Mouse (Mus musculus) kidney, postnatal 0 days (tissue): ENCODE results near the gene Mfsd11. TPM values are rescaled to one million over a fixed set of nuclear protein-coding genes. Genes with fewer than 3 reads are reported as not detected.
A peak's percentile ranks its signal among the peaks of the same experiment; 100 is the strongest.

Experiments
- ATAC-seq: fragments of 200-750 bp; cut with Nextera tagmentation; replicated peaks from 2 replicates; pipeline ENCODE4 v1.8.0; 2017; ENCODE audit warnings: low read depth, moderate number of reproducible peaks, moderate TSS enrichment, moderate library complexity; ENCODE audit not compliant: low FRiP score
- DNase-seq: peaks from one replicate; pipeline ENCODE4 v3.0.0-alpha.2; 2016; ENCODE audit warnings: low spot score
- H3K27ac ChIP-seq: fragments of 300-500 bp; sonication (generic); 2 replicates; pipeline ENCODE4 v1.5.1; 2014; ENCODE audit warnings: mild to moderate bottlenecking
- H3K27me3 ChIP-seq: fragments of 300-500 bp; sonication (generic); 2 replicates; pipeline ENCODE4 v1.6.1; 2014; ENCODE audit warnings: low read length, mixed read lengths; ENCODE audit not compliant: insufficient read depth
- H3K36me3 ChIP-seq: fragments of 300-500 bp; sonication (generic); 2 replicates; pipeline ENCODE4 v1.6.1; 2014; ENCODE audit warnings: low read length, mixed read lengths; ENCODE audit not compliant: insufficient read depth
- H3K4me1 ChIP-seq: fragments of 300-500 bp; sonication (generic); replicated peaks from 2 replicates; pipeline ENCODE4 v1.6.1; 2014; ENCODE audit warnings: antibody characterized with exemption, low read length, mixed read lengths; ENCODE audit not compliant: insufficient read depth
- H3K4me2 ChIP-seq: fragments of 300-500 bp; sonication (generic); 2 replicates; pipeline ENCODE4 v1.6.1; 2014; ENCODE audit warnings: mild to moderate bottlenecking, low read length, moderate library complexity, mixed read lengths
- H3K4me3 ChIP-seq: fragments of 300-500 bp; sonication (generic); replicated peaks from 2 replicates; pipeline ENCODE4 v1.5.1; 2014; ENCODE audit warnings: low read depth, low read length
- H3K9ac ChIP-seq: fragments of 300-500 bp; sonication (generic); 2 replicates; pipeline ENCODE4 v1.6.1; 2014; ENCODE audit warnings: low read depth, low read length
- H3K9me3 ChIP-seq: fragments of 300-500 bp; sonication (generic); replicated peaks from 2 replicates; pipeline ENCODE4 v1.6.1; 2016; ENCODE audit warnings: low read length, inconsistent platforms, mixed read lengths
- CTCF ChIP-seq: IDR thresholded peaks from 2 replicates; pipeline ENCODE4 v1.5.1; 2016; ENCODE audit warnings: antibody characterized with exemption, low read depth, mild to moderate bottlenecking, moderate library complexity
- WGBS: fragments of 180-500 bp; shearing (Covaris S2); extraction: QIAGEN DNeasy Blood & Tissue Kit; methylation state at CpG from one replicate; pipeline ENCODE4 v1.1.7; 2014; 5-methylcytosine and 5-hydroxymethylcytosine counted together
- polyA plus RNA-seq: library from polyadenylated mRNA; unstranded; fragments of >200 nt; fragmentation: Nextera tagmentation; extraction: Ambion mirVana; gene quantifications from 2 replicates; pipeline ENCODE4 v1.2.1, GENCODE M21; 2015

Mfsd11 gene
- polyA plus RNA-seq, 1 experiment from 2014 or later, result 48.4 TPM

- WGBS, result 44% methylated on average over 21 of the region's 21 CpGs
- Histone ChIP-seq H3K27me3 (no peaks in the 10 kb centered on the region), H3K27ac (peak overlapping the region; percentile 54; the same call in 1 of the 2 replicates), H3K4me3 (no peak overlapping the region), H3K9me3 (no peaks in the 10 kb centered on the region), H3K4me1 (peaks cover 42% of the 10 kb centered on the region), H3K36me3 (0 out of 2 replicates have a peak, but pooled peaks cover 2% of the 10 kb centered on the region), H3K9ac (no peak overlapping the region), H3K4me2 (peak overlapping the region; percentile 8; the same call in 1 of the 2 replicates)
- no peak for ATAC-seq
- peak; percentile 66 for DNase-seq
- TF ChIP-seq CTCF, result peak; percentile 28; the same call in 1 of the 2 replicates
These were observed 39.3 kb upstream of the Mfsd11 start for GRCm38 (mm10) chr11:116812793-116813529.

GRCm38 (mm10) chr11:116813610-116814009, 38.6 kb upstream of the Mfsd11 start:
- no peak overlapping the region for H3K4me2 ChIP-seq
- no peak overlapping the region for H3K4me3 ChIP-seq
- H3K27ac ChIP-seq, result peak overlapping the region; percentile 81
- ATAC-seq (no peak), DNase-seq (no peak)
- no peaks in the 10 kb centered on the region for H3K9me3 ChIP-seq
- no peak for TF ChIP-seq CTCF
- 0 out of 2 replicates have a peak, but pooled peaks cover 2% of the 10 kb centered on the region for H3K36me3 ChIP-seq
- no peak overlapping the region for H3K9ac ChIP-seq
- H3K4me1 ChIP-seq, result peaks cover 47% of the 10 kb centered on the region
- no peaks in the 10 kb centered on the region for H3K27me3 ChIP-seq
- 88% methylated on average over 13 of the region's 13 CpGs for WGBS

GRCm38 (mm10) chr11:116814076-116814883, 38.0 kb upstream of the Mfsd11 start:
- H3K9me3 ChIP-seq, result no peaks in the 10 kb centered on the region
- 20% methylated on average over 20 of the region's 20 CpGs for WGBS
- peaks cover 49% of the 10 kb centered on the region for H3K4me1 ChIP-seq
- TF ChIP-seq CTCF, result no peak
- peak overlapping the region; percentile 1; the same call in 1 of the 2 replicates for H3K9ac ChIP-seq
- peak overlapping the region; percentile 29; the same call in 1 of the 2 replicates for H3K4me2 ChIP-seq
- DNase-seq (peak; percentile 94), ATAC-seq (peak; percentile 30; the same call in 1 of the 2 replicates)
- H3K27ac ChIP-seq, result peak overlapping the region; percentile 81
- 0 out of 2 replicates have a peak, but pooled peaks cover 2% of the 10 kb centered on the region for H3K36me3 ChIP-seq
- no peak overlapping the region for H3K4me3 ChIP-seq
- H3K27me3 ChIP-seq, result no peaks in the 10 kb centered on the region

GRCm38 (mm10) chr11:116814884-116815415, 37.3 kb upstream of the Mfsd11 start:
- WGBS, result 26% methylated on average over 7 of the region's 7 CpGs
- H3K9me3 ChIP-seq, result no peaks in the 10 kb centered on the region
- no peaks in the 10 kb centered on the region for H3K27me3 ChIP-seq
- peaks cover 49% of the 10 kb centered on the region for H3K4me1 ChIP-seq
- DNase-seq (no peak), ATAC-seq (no peak)
- peak overlapping the region; percentile 29; the same call in 1 of the 2 replicates for H3K4me2 ChIP-seq
- peak overlapping the region; percentile 81 for H3K27ac ChIP-seq
- no peak overlapping the region for H3K9ac ChIP-seq
- 0 out of 2 replicates have a peak, but pooled peaks cover 2% of the 10 kb centered on the region for H3K36me3 ChIP-seq
- no peak for TF ChIP-seq CTCF
- H3K4me3 ChIP-seq, result no peak overlapping the region

GRCm38 (mm10) chr11:116816769-116817168, 35.5 kb upstream of the Mfsd11 start:
- H3K4me3 ChIP-seq, result no peak overlapping the region
- TF ChIP-seq CTCF, result peak; percentile 26; the same call in 1 of the 2 replicates
- H3K4me2 ChIP-seq, result no peak overlapping the region
- H3K9ac ChIP-seq, result no peak overlapping the region
- no peak for ATAC-seq
- no peak overlapping the region for H3K27ac ChIP-seq
- H3K36me3 ChIP-seq, result no peaks in the 10 kb centered on the region
- no peaks in the 10 kb centered on the region for H3K27me3 ChIP-seq
- H3K9me3 ChIP-seq, result no peaks in the 10 kb centered on the region
- DNase-seq, result peak; percentile 65
- 73% methylated on average over 5 of the region's 5 CpGs for WGBS
- H3K4me1 ChIP-seq, result peaks cover 49% of the 10 kb centered on the region

GRCm38 (mm10) chr11:116817567-116817966, 34.7 kb upstream of the Mfsd11 start:
- TF ChIP-seq CTCF, result no peak
- Histone ChIP-seq H3K4me3 (no peak overlapping the region), H3K4me1 (peaks cover 44% of the 10 kb centered on the region), H3K9ac (no peak overlapping the region), H3K4me2 (no peak overlapping the region), H3K27ac (no peak overlapping the region), H3K36me3 (no peaks in the 10 kb centered on the region), H3K9me3 (no peaks in the 10 kb centered on the region), H3K27me3 (no peaks in the 10 kb centered on the region)
- DNase-seq (no peak), ATAC-seq (no peak)
- 97% methylated on average over 5 of the region's 5 CpGs for WGBS
